Mouse (Mus musculus) hematopoietic multipotent progenitor cell, adult 10-12 weeks (in vitro differentiated cells): ENCODE results near the gene 1700017D01Rik. TPM values are rescaled to one million over a fixed set of nuclear protein-coding genes. Genes with fewer than 3 reads are reported as not detected.

Experiments
- polyA plus RNA-seq: library from polyadenylated mRNA; stranded (reverse); fragments of >175 nt; gene quantifications from 2 replicates; pipeline ENCODE4 v1.2.3, GENCODE M21; 2012; ENCODE audit warnings: low replicate concordance

Gene 1700017D01Rik
- not detected in 2 replicates for polyA plus RNA-seq

DNA sequence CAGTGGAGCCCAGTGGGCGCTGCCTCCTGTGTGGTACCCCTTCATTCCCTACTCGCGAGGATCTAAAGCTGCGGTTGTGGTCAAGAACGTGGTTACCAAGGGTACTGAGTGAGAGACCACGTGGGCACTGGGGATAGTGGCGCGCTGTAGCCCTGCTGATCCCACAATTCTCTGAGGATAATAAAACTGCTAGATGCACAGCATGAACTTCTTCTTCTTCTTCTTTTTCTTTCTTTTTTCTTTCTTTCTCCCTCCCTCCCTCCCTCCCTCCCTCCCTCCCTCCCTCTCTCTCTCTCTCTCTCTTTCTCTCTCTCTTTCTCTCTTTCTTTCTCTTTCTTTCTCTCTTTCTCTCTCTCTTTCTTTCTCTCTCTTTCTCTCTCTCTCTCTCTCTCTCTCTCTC is at the start of gene 1700017D01Rik:
TSS of gene 1700017D01Rik (minus strand) at position 101 of the 400 bp plus-strand sequence.

DNA sequence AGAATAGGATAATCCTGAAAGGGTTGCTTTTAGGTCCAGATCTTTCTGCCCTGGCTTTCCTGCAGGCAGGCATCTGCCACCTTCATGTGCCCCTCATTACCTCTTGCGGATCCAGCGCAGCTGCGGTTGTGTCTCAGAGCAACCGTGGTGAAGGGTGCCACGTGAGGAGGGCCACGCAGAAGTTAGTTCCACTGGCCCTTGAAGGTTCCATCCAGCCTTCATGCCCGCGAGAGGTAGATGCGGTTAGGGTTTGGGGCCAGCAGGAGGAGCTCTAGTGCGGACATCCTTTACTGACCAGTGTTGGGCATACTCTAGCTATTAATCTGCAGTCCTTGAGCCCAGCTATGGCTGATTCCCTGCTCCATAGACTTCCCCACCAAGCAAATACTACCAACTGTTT is 34.5 kb upstream of the 1700017D01Rik start, which contains the start of gene 1700025F22Rik:
TSS of gene 1700025F22Rik (minus strand) at position 149 of the 400 bp plus-strand sequence.

DNA sequence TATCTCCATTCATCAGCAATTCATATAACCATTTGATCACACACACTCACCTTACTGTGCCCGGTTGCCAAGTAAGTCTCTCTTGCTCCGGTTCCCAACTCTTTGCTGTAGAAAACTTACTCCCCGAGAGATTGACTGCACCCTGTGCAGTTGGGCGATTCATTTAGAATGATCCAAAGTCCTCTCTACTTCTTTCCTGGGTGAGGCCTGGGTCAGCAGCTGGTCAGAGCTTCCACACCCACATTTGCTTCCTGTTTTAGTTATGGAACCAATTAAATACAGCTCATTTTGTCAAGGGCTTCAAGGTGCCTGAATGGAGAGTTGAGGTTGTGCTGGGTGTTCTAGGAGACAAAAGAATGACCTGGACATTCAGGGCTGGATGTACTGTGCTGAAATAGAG is 49.7 kb downstream of the 1700017D01Rik start, which contains the start of gene Ms4a8a:
TSS of gene Ms4a8a (minus strand) at position 169 of the 400 bp plus-strand sequence.

Other genes with a start within 250 kb of the 1700017D01Rik start
- 38.3 and 43.0 TPM in 2 replicates for gene Tmem109, start 248.9 kb downstream of the 1700017D01Rik start, polyA plus RNA-seq
- 37.0 and 46.0 TPM in 2 replicates for gene Prpf19, start 235.6 kb downstream of the 1700017D01Rik start, polyA plus RNA-seq
- not detected in 2 replicates for gene Zp1, start 210.2 kb downstream of the 1700017D01Rik start, polyA plus RNA-seq
- 0.04 and 0.27 TPM in 2 replicates for gene Ptgdr2, start 193.7 kb downstream of the 1700017D01Rik start, polyA plus RNA-seq
- gene Ccdc86, start 181.6 kb downstream of the 1700017D01Rik start, polyA plus RNA-seq: 15.1 and 30.6 TPM in 2 replicates
- not detected in 2 replicates for gene Ms4a10, start 156.2 kb downstream of the 1700017D01Rik start, polyA plus RNA-seq
- 0.35 TPM in 1 of 2 replicates, not detected in the other for gene Ms4a15, start 137.6 kb downstream of the 1700017D01Rik start, polyA plus RNA-seq
- not detected in 2 replicates for gene Ms4a18, start 112.8 kb downstream of the 1700017D01Rik start, polyA plus RNA-seq
- 0.25 and 0.67 TPM in 2 replicates for gene Ms4a8a, start 49.8 kb downstream of the 1700017D01Rik start, polyA plus RNA-seq
- gene 1700025F22Rik, start 34.4 kb upstream of the 1700017D01Rik start, polyA plus RNA-seq: not detected in 2 replicates
- gene Ms4a13, start 65.9 kb upstream of the 1700017D01Rik start, polyA plus RNA-seq: not detected in 2 replicates
- gene Ms4a12, start 101.6 kb upstream of the 1700017D01Rik start, polyA plus RNA-seq: not detected in 2 replicates
- 12.1 and 66.2 TPM in 2 replicates for gene Ms4a1, start 135.4 kb upstream of the 1700017D01Rik start, polyA plus RNA-seq
- not detected in 2 replicates for gene Ms4a5, start 153.0 kb upstream of the 1700017D01Rik start, polyA plus RNA-seq
- gene Ms4a14, start 183.6 kb upstream of the 1700017D01Rik start, polyA plus RNA-seq: 0.03 and 0.04 TPM in 2 replicates
- gene Ms4a7, start 205.3 kb upstream of the 1700017D01Rik start, polyA plus RNA-seq: 0.53 and 3.8 TPM in 2 replicates
- 0.63 and 0.94 TPM in 2 replicates for gene Ms4a4a, start 244.6 kb upstream of the 1700017D01Rik start, polyA plus RNA-seq